Mouse (Mus musculus) gonadal fat pad, adult 2 months (tissue): Measurements from ENCODE around the gene Gzme. TPM values are rescaled to one million over a fixed set of nuclear protein-coding genes. Genes with fewer than 3 reads are reported as not detected.

Experiments used
- polyA plus RNA-seq: library from polyadenylated mRNA; depleted of rRNA; stranded (reverse); fragments of >200 nt; gene quantifications from 2 replicates; pipeline ENCODE4 v1.2.3, GENCODE M21; 2012; rRNA removed

Gene Gzme
- polyA plus RNA-seq, 1 experiment = not detected

Other genes with a start within 250 kb of the Gzme start
- 0.28 and 0.54 TPM in 2 replicates for gene Cbln3, start 236.2 kb downstream of the Gzme start, polyA plus RNA-seq
- gene Khnyn, start 235.7 kb downstream of the Gzme start, polyA plus RNA-seq = 14.3 and 14.7 TPM in 2 replicates
- 62.6 and 68.9 TPM in 2 replicates for gene Sdr39u1, start 220.3 kb downstream of the Gzme start, polyA plus RNA-seq
- 2.0 and 2.6 TPM in 2 replicates for gene Cma1, start 175.9 kb downstream of the Gzme start, polyA plus RNA-seq
- not detected in 2 replicates for gene Cma2, start 169.6 kb downstream of the Gzme start, polyA plus RNA-seq
- not detected in 2 replicates for gene Mcpt1, start 102.7 kb downstream of the Gzme start, polyA plus RNA-seq
- gene Mcpt9, start 90.1 kb downstream of the Gzme start, polyA plus RNA-seq = not detected in 2 replicates
- gene Mcpt2, start 78.6 kb downstream of the Gzme start, polyA plus RNA-seq = not detected in 2 replicates
- gene Mcpt4, start 58.3 kb downstream of the Gzme start, polyA plus RNA-seq = 0.92 and 2.8 TPM in 2 replicates
- gene Mcpt8, start 35.4 kb downstream of the Gzme start, polyA plus RNA-seq = not detected in 2 replicates
- 0.11 and 0.20 TPM in 2 replicates for gene Ctsg, start 18.1 kb downstream of the Gzme start, polyA plus RNA-seq
- not detected in 2 replicates for gene Gzmd, start 12.0 kb upstream of the Gzme start, polyA plus RNA-seq
- gene Gzmg, start 39.0 kb upstream of the Gzme start, polyA plus RNA-seq = not detected in 2 replicates
- not detected in 2 replicates for gene Gzmn, start 54.0 kb upstream of the Gzme start, polyA plus RNA-seq
- gene Gzmf, start 90.8 kb upstream of the Gzme start, polyA plus RNA-seq = not detected in 2 replicates
- gene Gzmc, start 114.0 kb upstream of the Gzme start, polyA plus RNA-seq = 0.19 TPM in 1 of 2 replicates, not detected in the other
- 0.78 and 1.3 TPM in 2 replicates for gene Gzmb, start 141.6 kb upstream of the Gzme start, polyA plus RNA-seq
- gene Atp12a, start 244.4 kb upstream of the Gzme start, polyA plus RNA-seq = 0.19 and 0.47 TPM in 2 replicates